Mouse (Mus musculus) mature B cell (primary cell): ENCODE data around the gene Cldn6.

Source experiments
- in situ Hi-C: fragments of 300-500 bp; cut with MboI; formaldehyde crosslinking; loops from 2 replicates; pipeline ENCODE4 v1.14.3; 2019

Cldn6 gene

GRCm38 (mm10) chr17:23722376-23723125 lies 43.5 kb downstream of the Cldn6 start, which contains the start of gene 1520401A03Rik:
TSS of gene 1520401A03Rik (minus strand) at chr17:23722783.
- in situ Hi-C loops, result no loop called here

GRCm38 (mm10) chr17:23725477-23725876 lies 46.4 kb downstream of the Cldn6 start:
- in situ Hi-C loops, result no loop called here

- in situ Hi-C loops, result no loop called here
Measured at GRCm38 (mm10) chr17:23725999-23726757, 47.1 kb downstream of the Cldn6 start, which contains the start of gene Pkmyt1. TSS of gene Pkmyt1 (plus strand) at chr17:23726336.

GRCm38 (mm10) chr17:23726758-23727142 lies 47.7 kb downstream of the Cldn6 start:
- in situ Hi-C loops, result no loop called here

GRCm38 (mm10) chr17:23730441-23730840 lies 51.4 kb downstream of the Cldn6 start:
- in situ Hi-C loops, result no loop called here
